Mouse (Mus musculus) gastrocnemius, postnatal 36 days (tissue): ENCODE results near the gene Hist3h2ba. TPM values are rescaled to one million over a fixed set of nuclear protein-coding genes. Genes with fewer than 3 reads are reported as not detected.
A peak's percentile ranks its signal among the peaks of the same experiment; 100 is the strongest.

Experiments
- DNase-seq, 2 experiments: peaks; one replicate each; pipeline ENCODE4 v3.0.0; 2022
- intact Hi-C: fragments of 180-260 bp; cut with DNase I; formaldehyde crosslinking; loops from one replicate; pipeline ENCODE4 v1.15.1; 2025
- total RNA-seq, 2 experiments: library from RNA; stranded (reverse); gene quantifications; 2 replicates each; pipeline ENCODE4 v1.2.3; 2021

Hist3h2ba gene
- total RNA-seq, 2 experiments from 2014 or later, result 1.1 to 1.5 TPM

- DNase-seq, result no peak
- intact Hi-C loops, result no loop called here
These were observed 12.9 kb downstream of the Hist3h2ba start for GRCm38 (mm10) chr11:58961364-58962177.

DNA sequence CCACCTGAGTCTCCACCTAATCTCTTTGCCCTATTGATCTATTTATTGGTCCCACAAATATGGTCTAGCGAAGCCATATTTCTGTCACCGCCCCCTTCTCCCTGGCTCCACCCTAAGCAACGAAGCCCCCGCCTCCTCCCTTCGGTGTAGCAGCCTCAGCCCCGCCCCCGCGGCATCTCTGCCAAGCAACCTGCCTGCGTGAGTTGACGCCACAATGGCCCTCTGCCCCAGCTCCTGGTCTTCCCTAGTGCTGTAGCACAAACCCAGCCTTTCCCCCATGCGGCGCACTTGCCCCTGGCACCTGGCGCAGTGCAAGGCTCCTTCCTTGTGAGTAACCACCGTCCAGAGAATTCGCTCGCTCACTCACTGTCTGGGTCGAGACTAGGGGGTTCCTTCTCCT, 14.8 kb downstream of the Hist3h2ba start:
- DNase-seq, result no peak
- intact Hi-C loops, result no loop called here

- intact Hi-C loops, result no loop called here
- DNase-seq, result no peak
These were observed 15.5 kb downstream of the Hist3h2ba start for GRCm38 (mm10) chr11:58964216-58964615.

- DNase-seq, result no peak
- intact Hi-C loops, result no loop called here
These were observed 16.5 kb downstream of the Hist3h2ba start for GRCm38 (mm10) chr11:58965001-58965760.

GRCm38 (mm10) chr11:58967346-58967745, 18.6 kb downstream of the Hist3h2ba start:
- intact Hi-C loops, result no loop called here
- DNase-seq, result no peak

GRCm38 (mm10) chr11:58968551-58968950, 19.8 kb downstream of the Hist3h2ba start:
- intact Hi-C loops, result no loop called here

GRCm38 (mm10) chr11:58969027-58969426, 20.3 kb downstream of the Hist3h2ba start:
- no peak for DNase-seq
- intact Hi-C loops, result no loop called here

More at GRCm38 (mm10) chr11:58968551-58968950, 19.8 kb downstream of the Hist3h2ba start:
- DNase-seq, result no peak

GRCm38 (mm10) chr11:58969659-58970058, 20.9 kb downstream of the Hist3h2ba start:
- intact Hi-C loops, result no loop called here
- no peak for DNase-seq

- intact Hi-C loops, result no loop called here
- no peak for DNase-seq
These were observed 22.3 kb downstream of the Hist3h2ba start for GRCm38 (mm10) chr11:58970831-58971530.

DNA sequence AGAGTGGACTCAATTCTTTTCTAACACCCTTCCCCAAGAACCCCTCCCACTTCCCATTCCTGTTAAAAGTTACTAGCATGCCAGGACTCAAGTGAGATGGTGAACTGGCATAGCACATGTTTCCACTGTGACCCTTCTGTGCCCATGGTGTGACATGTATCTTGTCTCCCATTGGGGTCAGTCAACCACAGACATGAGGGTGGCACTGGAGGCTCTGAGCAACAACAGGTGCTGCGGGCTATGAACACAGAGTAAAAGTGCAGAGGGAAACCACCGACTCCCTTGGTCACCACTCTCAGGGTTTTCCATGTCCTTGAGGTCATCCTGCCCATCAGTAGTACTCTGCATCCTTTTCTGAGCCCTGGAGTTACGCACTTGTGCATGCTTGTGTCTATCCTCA, 23.1 kb downstream of the Hist3h2ba start:
- DNase-seq, result no peak
- intact Hi-C loops, result no loop called here

DNA sequence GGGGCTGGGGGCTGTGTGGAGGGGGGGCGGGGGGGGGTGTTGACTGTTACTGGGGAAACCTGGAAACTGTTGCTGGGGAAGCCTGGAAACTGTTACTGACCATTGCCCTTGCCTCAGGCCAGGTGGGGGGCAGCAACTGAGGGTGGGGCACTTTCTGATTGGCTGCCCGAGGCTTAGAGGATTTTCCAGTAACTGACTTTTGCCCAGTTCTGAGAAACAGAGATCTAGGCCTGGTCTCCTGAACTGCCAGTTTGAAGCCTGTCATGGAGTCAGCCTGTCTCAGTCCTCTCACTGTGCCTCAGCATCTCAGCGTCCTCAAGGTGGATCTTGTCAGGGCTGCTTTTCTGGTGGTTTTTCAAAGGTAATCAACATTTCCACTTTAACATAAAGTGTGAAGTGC, 25.7 kb downstream of the Hist3h2ba start:
- intact Hi-C loops, result no loop called here
- DNase-seq, result no peak

GRCm38 (mm10) chr11:58977150-58977549, 28.4 kb downstream of the Hist3h2ba start:
- intact Hi-C loops, result no loop called here
- peak in 1 of 2 experiments; percentile 14 for DNase-seq

DNA sequence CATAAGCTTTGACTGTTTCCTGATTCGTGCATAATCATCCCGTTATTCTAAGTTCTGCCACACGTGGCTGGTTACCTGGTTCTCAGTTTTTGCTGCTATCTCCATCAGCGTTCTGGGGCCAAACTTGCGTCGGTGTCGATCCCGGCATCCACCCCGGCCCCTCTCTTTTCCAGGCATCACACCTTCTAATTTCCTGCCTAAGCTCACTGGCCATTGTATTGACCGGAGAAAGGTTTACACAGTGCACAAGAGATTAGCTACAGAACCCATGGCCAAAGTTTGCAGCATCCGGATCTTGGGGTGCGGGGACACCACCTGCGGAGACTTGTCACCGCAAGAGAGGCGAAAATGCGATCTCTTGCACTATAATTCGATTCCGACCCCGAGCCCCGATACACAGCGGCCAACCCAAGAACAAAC, 28.9 kb downstream of the Hist3h2ba start:
- no peak for DNase-seq
- intact Hi-C loops, result no loop called here

- intact Hi-C loops, result no loop called here
- peak in 1 of 2 experiments; percentile 62 for DNase-seq
These were observed 29.4 kb downstream of the Hist3h2ba start, which contains the start of gene Trim11 for GRCm38 (mm10) chr11:58978027-58978705. Trim11 (plus strand) TSS chr11:58978093.

- DNase-seq, result no peak
- intact Hi-C loops, result no loop called here
These were observed 29.9 kb downstream of the Hist3h2ba start for GRCm38 (mm10) chr11:58978706-58979030.

- no peak for DNase-seq
- intact Hi-C loops, result no loop called here
These were observed 30.5 kb downstream of the Hist3h2ba start for GRCm38 (mm10) chr11:58979183-58979582.

GRCm38 (mm10) chr11:58979661-58980060, 30.9 kb downstream of the Hist3h2ba start:
- intact Hi-C loops, result no loop called here
- DNase-seq, result peak in 1 of 2 experiments; percentile 36

- DNase-seq, result peak in 1 of 2 experiments; percentile 14
- intact Hi-C loops, result no loop called here
These were observed 31.8 kb downstream of the Hist3h2ba start for GRCm38 (mm10) chr11:58980381-58980990.

DNA sequence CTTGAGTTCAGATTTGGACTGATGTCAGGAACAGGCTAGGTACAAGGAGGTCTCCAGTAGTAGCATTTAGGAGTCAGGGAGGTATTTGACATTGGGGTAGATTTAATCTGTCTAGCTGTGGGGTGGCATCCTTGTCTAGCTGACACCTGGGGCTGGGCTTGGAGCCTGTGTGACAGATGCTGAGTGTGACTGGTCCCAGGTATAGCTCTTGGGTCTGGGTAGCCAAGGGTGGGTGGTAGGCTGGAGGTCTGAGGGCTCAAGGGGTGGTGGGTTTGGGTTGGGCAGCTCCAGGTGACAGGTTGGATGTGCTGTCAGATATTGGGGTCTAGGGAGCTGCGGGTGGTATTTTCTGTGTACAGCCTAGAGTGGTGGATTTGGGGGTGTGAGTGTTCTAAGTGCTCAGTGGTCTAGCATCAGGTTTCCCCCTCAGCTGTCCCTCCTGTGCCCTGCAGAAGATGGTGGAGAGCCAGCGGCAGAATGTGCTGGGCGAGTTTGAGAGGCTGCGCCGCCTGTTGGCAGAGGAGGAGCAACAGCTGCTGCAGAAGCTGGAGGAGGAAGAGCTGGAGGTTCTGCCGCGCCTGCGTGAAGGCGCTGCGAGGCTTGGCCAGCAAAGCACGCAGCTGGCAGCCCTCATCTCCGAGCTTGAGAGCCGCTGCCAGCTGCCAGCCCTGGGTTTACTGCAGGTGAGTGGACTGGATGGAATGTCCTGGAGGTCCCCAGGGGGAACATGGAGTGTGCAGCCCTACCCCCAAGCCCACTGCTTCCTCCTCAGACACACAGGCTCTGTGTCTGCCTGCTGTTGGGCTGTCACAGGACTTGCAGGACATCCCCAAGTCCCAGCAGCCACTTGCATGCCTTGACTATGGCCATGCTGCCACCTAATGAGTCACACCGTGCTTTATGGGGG, 33.1 kb downstream of the Hist3h2ba start:
- peak; percentile 65 for DNase-seq

More for the DNA sequence above, 33.1 kb downstream of the Hist3h2ba start:
- intact Hi-C loops, result no loop called here
